Mouse (Mus musculus) heart, embryonic 15.5 days (tissue): ENCODE results near the gene Plekhg5. TPM values are rescaled to one million over a fixed set of nuclear protein-coding genes. Genes with fewer than 3 reads are reported as not detected.

ENCODE experiments used
- ATAC-seq: fragments of 200-750 bp; cut with Nextera tagmentation; replicated peaks from 2 replicates; pipeline ENCODE4 v1.8.0; 2017; ENCODE audit warnings: low read depth, moderate TSS enrichment; ENCODE audit not compliant: insufficient number of reproducible peaks, insufficient read depth, low FRiP score
- H3K27ac ChIP-seq: fragments of 300-500 bp; sonication (generic); 2 replicates; pipeline ENCODE4 v1.5.1; 2015; ENCODE audit warnings: mild to moderate bottlenecking, inconsistent platforms
- H3K27me3 ChIP-seq: fragments of 300-500 bp; sonication (generic); 2 replicates; pipeline ENCODE4 v1.6.1; 2015; ENCODE audit warnings: inconsistent platforms
- H3K36me3 ChIP-seq: fragments of 300-500 bp; sonication (generic); 2 replicates; pipeline ENCODE4 v1.6.1; 2015; ENCODE audit warnings: mild to moderate bottlenecking, inconsistent platforms
- H3K4me1 ChIP-seq: fragments of 300-500 bp; sonication (generic); replicated peaks from 2 replicates; pipeline ENCODE4 v1.6.1; 2015; ENCODE audit warnings: inconsistent platforms
- H3K4me2 ChIP-seq: fragments of 300-500 bp; sonication (generic); 2 replicates; pipeline ENCODE4 v1.6.1; 2015; ENCODE audit warnings: inconsistent platforms, mild to moderate bottlenecking, moderate library complexity
- H3K4me3 ChIP-seq: fragments of 300-500 bp; sonication (generic); 2 replicates; pipeline ENCODE4 v1.5.1; 2015; ENCODE audit warnings: mild to moderate bottlenecking, inconsistent platforms
- H3K9ac ChIP-seq: fragments of 300-500 bp; sonication (generic); 2 replicates; pipeline ENCODE4 v1.6.1; 2015; ENCODE audit warnings: mild to moderate bottlenecking, inconsistent platforms
- H3K9me3 ChIP-seq: fragments of 300-500 bp; sonication (generic); replicated peaks from 2 replicates; pipeline ENCODE4 v1.6.1; 2016; ENCODE audit warnings: inconsistent platforms
- WGBS: fragments of 180-500 bp; shearing (Covaris S2); methylation state at CpG from one replicate; pipeline ENCODE4 v1.1.7; 2015; ENCODE audit warnings: mixed read lengths; 5-methylcytosine and 5-hydroxymethylcytosine counted together
- polyA plus RNA-seq: library from polyadenylated mRNA; unstranded; fragments of >200 nt; fragmentation: Nextera tagmentation; extraction: Ambion mirVana; gene quantifications from 2 replicates; pipeline ENCODE4 v1.2.1, GENCODE M21; 2015

The Plekhg5 gene
- polyA plus RNA-seq, 1 experiment from 2014 or later, result 11.1 TPM

- H3K27ac ChIP-seq, result no peak overlapping the region
- H3K36me3 ChIP-seq, result no peaks in the 10 kb centered on the region
- no peak overlapping the region for H3K4me2 ChIP-seq
- ATAC-seq, result no peak
- H3K4me1 ChIP-seq, result peaks cover 10% of the 10 kb centered on the region
- H3K4me3 ChIP-seq, result no peak overlapping the region
- H3K27me3 ChIP-seq, result peaks cover 35% of the 10 kb centered on the region
- WGBS, result 67% methylated on average over 8 of the region's 8 CpGs
- no peak overlapping the region for H3K9ac ChIP-seq
- H3K9me3 ChIP-seq, result no peaks in the 10 kb centered on the region
These were observed 69.3 kb downstream of the Plekhg5 start for GRCm38 (mm10) chr4:152141521-152142135.

- WGBS, result 38% methylated on average over 1 of the region's 1 CpGs
- Histone ChIP-seq H3K27me3 (peaks cover 33% of the 10 kb centered on the region), H3K9me3 (no peaks in the 10 kb centered on the region), H3K4me1 (peaks cover 5% of the 10 kb centered on the region), H3K4me3 (no peak overlapping the region), H3K9ac (no peak overlapping the region), H3K27ac (no peak overlapping the region), H3K36me3 (no peaks in the 10 kb centered on the region), H3K4me2 (no peak overlapping the region)
- no peak for ATAC-seq
These were observed 71.3 kb downstream of the Plekhg5 start for GRCm38 (mm10) chr4:152143632-152144031.

- no peak overlapping the region for H3K4me2 ChIP-seq
- 62% methylated on average over 10 of the region's 10 CpGs for WGBS
- H3K9ac ChIP-seq, result no peak overlapping the region
- no peaks in the 10 kb centered on the region for H3K9me3 ChIP-seq
- H3K27ac ChIP-seq, result no peak overlapping the region
- ATAC-seq, result no peak
- no peaks in the 10 kb centered on the region for H3K36me3 ChIP-seq
- peaks cover 38% of the 10 kb centered on the region for H3K27me3 ChIP-seq
- H3K4me3 ChIP-seq, result no peak overlapping the region
- no peaks in the 10 kb centered on the region for H3K4me1 ChIP-seq
These were observed 73.2 kb downstream of the Plekhg5 start for GRCm38 (mm10) chr4:152145473-152145872.

GRCm38 (mm10) chr4:152146033-152146827 lies 73.9 kb downstream of the Plekhg5 start:
- Histone ChIP-seq H3K4me2 (no peak overlapping the region), H3K9me3 (no peaks in the 10 kb centered on the region), H3K27me3 (peaks cover 38% of the 10 kb centered on the region), H3K9ac (no peak overlapping the region), H3K4me3 (no peak overlapping the region), H3K4me1 (no peaks in the 10 kb centered on the region), H3K27ac (no peak overlapping the region), H3K36me3 (no peaks in the 10 kb centered on the region)
- ATAC-seq, result peak; percentile 32; the same call in 1 of the 2 replicates
- 61% methylated on average over 11 of the region's 11 CpGs for WGBS

- Histone ChIP-seq H3K9ac (no peak overlapping the region), H3K27me3 (peaks cover 69% of the 10 kb centered on the region), H3K4me2 (no peak overlapping the region), H3K9me3 (no peaks in the 10 kb centered on the region), H3K27ac (no peak overlapping the region), H3K4me3 (no peak overlapping the region), H3K4me1 (peaks cover 17% of the 10 kb centered on the region), H3K36me3 (no peaks in the 10 kb centered on the region)
- WGBS, result 56% methylated on average over 4 of the region's 4 CpGs
- no peak for ATAC-seq
These were observed 78.2 kb downstream of the Plekhg5 start for GRCm38 (mm10) chr4:152150546-152150945.

GRCm38 (mm10) chr4:152151451-152151965 lies 79.2 kb downstream of the Plekhg5 start:
- Histone ChIP-seq H3K4me3 (peak overlapping the region; percentile 50), H3K4me2 (peak overlapping the region; percentile 81), H3K27me3 (peaks cover 74% of the 10 kb centered on the region), H3K9me3 (no peaks in the 10 kb centered on the region), H3K4me1 (peaks cover 17% of the 10 kb centered on the region), H3K9ac (peak overlapping the region; percentile 23; the same call in 1 of the 2 replicates), H3K36me3 (no peaks in the 10 kb centered on the region), H3K27ac (no peak overlapping the region)
- WGBS, result 33% methylated on average over 7 of the region's 7 CpGs
- ATAC-seq, result no peak

GRCm38 (mm10) chr4:152151966-152152544 lies 79.8 kb downstream of the Plekhg5 start, which contains the start of gene Espn:
Espn (minus strand) TSS chr4:152152371.
- Histone ChIP-seq H3K36me3 (no peaks in the 10 kb centered on the region), H3K27me3 (peaks cover 77% of the 10 kb centered on the region), H3K9me3 (no peaks in the 10 kb centered on the region), H3K4me1 (peaks cover 17% of the 10 kb centered on the region), H3K27ac (no peak within 1 kb of the TSS), H3K4me2 (peak within 1 kb of the TSS; percentile 81), H3K4me3 (peak within 1 kb of the TSS; percentile 50), H3K9ac (peak within 1 kb of the TSS; percentile 23; the same call in 1 of the 2 replicates)
- WGBS, result 1% methylated on average over 52 of the region's 57 CpGs
- peak; percentile 80 for ATAC-seq

- WGBS, result 3% methylated on average over 23 of the region's 23 CpGs
- H3K9me3 ChIP-seq, result no peaks in the 10 kb centered on the region
- peaks cover 27% of the 10 kb centered on the region for H3K4me1 ChIP-seq
- H3K27me3 ChIP-seq, result peaks cover 87% of the 10 kb centered on the region
- H3K27ac ChIP-seq, result no peak overlapping the region
- ATAC-seq, result 0 out of 2 replicates have a peak, but pooled peaks have one; percentile 42
- H3K36me3 ChIP-seq, result no peaks in the 10 kb centered on the region
- H3K9ac ChIP-seq, result peak overlapping the region; percentile 18; the same call in 1 of the 2 replicates
- H3K4me2 ChIP-seq, result peak overlapping the region; percentile 54
- H3K4me3 ChIP-seq, result peak overlapping the region; percentile 33
These were observed 81.5 kb downstream of the Plekhg5 start for GRCm38 (mm10) chr4:152153771-152154177.

GRCm38 (mm10) chr4:152155019-152155418 lies 82.7 kb downstream of the Plekhg5 start:
- 56% methylated on average over 4 of the region's 4 CpGs for WGBS
- H3K9me3 ChIP-seq, result no peaks in the 10 kb centered on the region
- no peak overlapping the region for H3K27ac ChIP-seq
- H3K4me3 ChIP-seq, result no peak overlapping the region
- no peaks in the 10 kb centered on the region for H3K36me3 ChIP-seq
- ATAC-seq, result no peak
- no peak overlapping the region for H3K4me2 ChIP-seq
- peaks cover 87% of the 10 kb centered on the region for H3K27me3 ChIP-seq
- H3K9ac ChIP-seq, result no peak overlapping the region
- peaks cover 38% of the 10 kb centered on the region for H3K4me1 ChIP-seq

- Histone ChIP-seq H3K36me3 (no peaks in the 10 kb centered on the region), H3K27ac (no peak overlapping the region), H3K27me3 (peaks cover 88% of the 10 kb centered on the region), H3K4me2 (peak overlapping the region; percentile 61), H3K9ac (no peak overlapping the region), H3K4me3 (peak overlapping the region; percentile 39), H3K4me1 (peaks cover 28% of the 10 kb centered on the region), H3K9me3 (no peaks in the 10 kb centered on the region)
- no peak for ATAC-seq
- WGBS, result 18% methylated on average over 21 of the region's 21 CpGs
These were observed 85.7 kb downstream of the Plekhg5 start for GRCm38 (mm10) chr4:152157779-152158584.
